Mouse (Mus musculus) cerebellum, postnatal 25 days (tissue): ENCODE results near the gene Gm9048.
"Not testable (repeated sequence)": the region's sequence is repeated elsewhere in the genome, so short reads cannot be mapped to it uniquely, and the experiment has no call there.

Experiments used
- DNase-seq, 2 experiments: peaks; one replicate each; pipeline ENCODE4 v3.0.0; 2021; ENCODE audit warnings: mixed read lengths in 2 of 2

Gene Gm9048

DNA sequence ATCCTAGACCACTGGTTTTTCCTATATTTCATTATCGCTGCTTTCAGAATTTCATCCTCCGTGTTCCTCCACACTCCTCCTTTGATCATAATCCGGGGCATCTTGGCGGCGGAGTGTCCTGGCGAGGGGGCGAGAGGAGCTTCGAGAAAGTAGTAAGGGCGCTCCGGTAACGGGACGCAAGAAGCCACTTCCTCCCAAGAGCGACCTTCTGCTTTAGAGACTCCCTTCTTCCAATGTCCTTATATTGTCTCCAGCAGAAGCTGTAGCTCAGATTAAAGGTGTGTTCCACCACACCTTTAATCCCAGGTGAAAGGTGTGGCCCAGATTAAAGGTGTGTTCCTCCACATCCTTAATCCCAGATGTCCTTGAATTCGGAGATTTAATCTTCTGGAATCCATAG lies at the start of gene Gm9048:
Gene Gm9048, minus strand, starts transcription at position 101 of the 400 bp plus-strand sequence.
- DNase-seq, result not testable (repeated sequence)

- DNase-seq, result peak; percentile 78 to 84
Observed at GRCm38 (mm10) chr10:118370443-118370842, 22.0 kb upstream of the Gm9048 start.

GRCm38 (mm10) chr10:118369518-118369917 lies 21.0 kb upstream of the Gm9048 start:
- DNase-seq, result no peak

- not testable (repeated sequence) for DNase-seq
Observed at GRCm38 (mm10) chr10:118354005-118354404, 5.5 kb upstream of the Gm9048 start, which contains the start of gene Gm9049. Gene Gm9049 (minus strand): TSS chr10:118354105.

DNA sequence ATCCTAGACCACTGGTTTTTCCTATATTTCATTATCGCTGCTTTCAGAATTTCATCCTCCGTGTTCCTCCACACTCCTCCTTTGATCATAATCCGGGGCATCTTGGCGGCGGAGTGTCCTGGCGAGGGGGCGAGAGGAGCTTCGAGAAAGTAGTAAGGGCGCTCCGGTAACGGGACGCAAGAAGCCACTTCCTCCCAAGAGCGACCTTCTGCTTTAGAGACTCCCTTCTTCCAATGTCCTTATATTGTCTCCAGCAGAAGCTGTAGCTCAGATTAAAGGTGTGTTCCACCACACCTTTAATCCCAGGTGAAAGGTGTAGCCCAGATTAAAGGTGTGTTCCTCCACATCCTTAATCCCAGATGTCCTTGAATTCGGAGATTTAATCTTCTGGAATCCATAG lies 5.3 kb downstream of the Gm9048 start, which contains the start of gene Gm9046:
Gene Gm9046, minus strand, starts transcription at position 101 of the 400 bp plus-strand sequence.
- not testable (repeated sequence) for DNase-seq

DNA sequence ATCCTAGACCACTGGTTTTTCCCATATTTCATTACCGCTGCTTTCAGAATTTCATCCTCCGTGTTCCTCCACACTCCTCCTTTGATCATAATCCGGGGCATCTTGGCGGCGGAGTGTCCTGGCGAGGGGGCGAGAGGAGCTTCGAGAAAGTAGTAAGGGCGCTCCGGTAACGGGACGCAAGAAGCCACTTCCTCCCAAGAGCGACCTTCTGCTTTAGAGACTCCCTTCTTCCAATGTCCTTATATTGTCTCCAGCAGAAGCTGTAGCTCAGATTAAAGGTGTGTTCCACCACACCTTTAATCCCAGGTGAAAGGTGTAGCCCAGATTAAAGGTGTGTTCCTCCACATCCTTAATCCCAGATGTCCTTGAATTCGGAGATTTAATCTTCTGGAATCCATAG lies 10.7 kb downstream of the Gm9048 start, which contains the start of gene Gm9045:
Gene Gm9045, minus strand, starts transcription at position 101 of the 400 bp plus-strand sequence.
- not testable (repeated sequence) for DNase-seq

- DNase-seq, result not testable (repeated sequence)
Observed at GRCm38 (mm10) chr10:118332308-118332707, 16.2 kb downstream of the Gm9048 start, which contains the start of gene Gm9044. Gene Gm9044 (minus strand): TSS chr10:118332408.

GRCm38 (mm10) chr10:118326869-118327268 lies 21.6 kb downstream of the Gm9048 start, which contains the start of gene Gm9040:
Gene Gm9040 (minus strand): TSS chr10:118326969.
- not testable (repeated sequence) for DNase-seq

- DNase-seq, result no peak
Observed at GRCm38 (mm10) chr10:118319024-118319423, 29.5 kb downstream of the Gm9048 start.

- DNase-seq, result not testable (repeated sequence)
Observed at GRCm38 (mm10) chr10:118302133-118302532, 46.3 kb downstream of the Gm9048 start.
